Mouse (Mus musculus): Measurements from ENCODE around the gene Atp2b4.

The Atp2b4 gene

GRCm38 (mm10) chr1:133797979-133798820 is 2.6 kb downstream of the Atp2b4 start:
- DNase-seq (ENCODE audit: low spot score) = no peak

GRCm38 (mm10) chr1:133797327-133797978 is 3.4 kb downstream of the Atp2b4 start:
- DNase-seq (ENCODE audit: low spot score) = no peak

- DNase-seq (ENCODE audit: low spot score) = no peak
Measured at GRCm38 (mm10) chr1:133793646-133794045, 7.2 kb downstream of the Atp2b4 start.

- no peak for DNase-seq (ENCODE audit: low spot score)
Measured at GRCm38 (mm10) chr1:133790011-133790410, 10.8 kb downstream of the Atp2b4 start.

GRCm38 (mm10) chr1:133788864-133789263 is 12.0 kb downstream of the Atp2b4 start:
- no peak for DNase-seq (ENCODE audit: low spot score)

GRCm38 (mm10) chr1:133787500-133788210 is 13.2 kb downstream of the Atp2b4 start:
- DNase-seq (ENCODE audit: low spot score) = no peak

GRCm38 (mm10) chr1:133784621-133785020 is 16.2 kb downstream of the Atp2b4 start:
- DNase-seq (ENCODE audit: low spot score) = no peak

- no peak for DNase-seq (ENCODE audit: low spot score)
Measured at GRCm38 (mm10) chr1:133781531-133781930, 19.3 kb downstream of the Atp2b4 start.

- DNase-seq (ENCODE audit: low spot score) = no peak
Measured at GRCm38 (mm10) chr1:133779043-133779442, 21.8 kb downstream of the Atp2b4 start.

GRCm38 (mm10) chr1:133777651-133778231 is 23.1 kb downstream of the Atp2b4 start:
- DNase-seq (ENCODE audit: low spot score) = no peak

- no peak for DNase-seq (ENCODE audit: low spot score)
Measured at GRCm38 (mm10) chr1:133772553-133772952, 28.3 kb downstream of the Atp2b4 start.

GRCm38 (mm10) chr1:133771831-133772399 is 28.9 kb downstream of the Atp2b4 start:
- DNase-seq (ENCODE audit: low spot score) = no peak

- no peak for DNase-seq (ENCODE audit: low spot score)
Measured at GRCm38 (mm10) chr1:133767994-133768393, 32.8 kb downstream of the Atp2b4 start.

- DNase-seq (ENCODE audit: low spot score) = no peak
Measured at GRCm38 (mm10) chr1:133766901-133767529, 33.8 kb downstream of the Atp2b4 start.

GRCm38 (mm10) chr1:133765376-133765775 is 35.5 kb downstream of the Atp2b4 start:
- DNase-seq (ENCODE audit: low spot score) = peak; percentile 30

GRCm38 (mm10) chr1:133762946-133763422 is 37.9 kb downstream of the Atp2b4 start:
- DNase-seq (ENCODE audit: low spot score) = no peak

- no peak for DNase-seq (ENCODE audit: low spot score)
Measured at GRCm38 (mm10) chr1:133761278-133761677, 39.6 kb downstream of the Atp2b4 start.

- no peak for DNase-seq (ENCODE audit: low spot score)
Measured at GRCm38 (mm10) chr1:133754317-133754868, 46.4 kb downstream of the Atp2b4 start.

- DNase-seq (ENCODE audit: low spot score) = no peak
Measured at GRCm38 (mm10) chr1:133753325-133753724, 47.5 kb downstream of the Atp2b4 start.

- no peak for DNase-seq (ENCODE audit: low spot score)
Measured at GRCm38 (mm10) chr1:133751621-133752020, 49.2 kb downstream of the Atp2b4 start.

- DNase-seq (ENCODE audit: low spot score) = no peak
Measured at GRCm38 (mm10) chr1:133749954-133750353, 50.9 kb downstream of the Atp2b4 start.
